Mouse (Mus musculus) brain, adult 2 months (tissue): ENCODE data around the gene Glipr1.

Experiments used
- DNase-seq: peaks from one replicate; pipeline ENCODE4 v3.0.0; 2011; ENCODE audit warnings: low read depth, low spot score

Glipr1 gene

DNA sequence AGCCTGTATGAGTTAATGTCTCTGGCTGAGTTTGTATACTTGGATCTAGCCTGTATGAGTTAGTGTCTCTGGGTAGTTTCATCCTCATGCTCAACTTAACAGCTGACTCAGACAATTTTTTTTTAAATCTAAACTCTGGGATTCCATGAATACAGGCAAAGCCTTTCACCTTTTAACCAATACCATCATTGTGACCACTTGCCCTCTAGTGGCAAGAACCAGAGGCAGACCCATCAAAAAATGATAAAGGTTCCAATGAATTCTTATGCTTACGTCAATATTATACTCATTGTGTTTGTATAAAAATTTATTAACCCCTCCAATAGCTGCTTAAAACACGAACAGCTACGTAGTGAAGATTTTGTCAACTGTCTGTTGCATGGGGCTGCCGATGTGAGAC lies 36.0 kb downstream of the Glipr1 start:
- no peak for DNase-seq

DNA sequence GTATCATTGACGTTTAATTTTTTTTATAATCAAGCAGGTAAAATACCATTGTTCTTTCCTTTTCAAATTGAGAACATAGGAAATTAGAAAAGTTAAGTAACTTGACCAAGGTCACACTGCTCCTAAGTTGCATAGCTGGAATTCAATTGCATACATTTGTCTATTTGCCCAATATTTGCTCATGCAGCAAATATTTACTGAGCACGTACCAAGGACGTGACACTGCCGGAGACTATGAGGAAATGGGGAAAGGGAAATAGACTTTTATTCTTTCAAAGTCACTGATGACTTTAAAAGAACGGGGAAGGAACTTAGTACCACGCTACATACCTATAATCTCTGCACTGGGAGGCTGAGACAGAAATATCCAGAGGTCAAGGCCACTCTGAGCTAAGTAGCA lies 42.0 kb downstream of the Glipr1 start:
- no peak for DNase-seq

- no peak for DNase-seq
Observed at GRCm38 (mm10) chr10:111959353-111959752, 43.1 kb downstream of the Glipr1 start.

GRCm38 (mm10) chr10:111958046-111958421 lies 44.4 kb downstream of the Glipr1 start:
- no peak for DNase-seq

DNA sequence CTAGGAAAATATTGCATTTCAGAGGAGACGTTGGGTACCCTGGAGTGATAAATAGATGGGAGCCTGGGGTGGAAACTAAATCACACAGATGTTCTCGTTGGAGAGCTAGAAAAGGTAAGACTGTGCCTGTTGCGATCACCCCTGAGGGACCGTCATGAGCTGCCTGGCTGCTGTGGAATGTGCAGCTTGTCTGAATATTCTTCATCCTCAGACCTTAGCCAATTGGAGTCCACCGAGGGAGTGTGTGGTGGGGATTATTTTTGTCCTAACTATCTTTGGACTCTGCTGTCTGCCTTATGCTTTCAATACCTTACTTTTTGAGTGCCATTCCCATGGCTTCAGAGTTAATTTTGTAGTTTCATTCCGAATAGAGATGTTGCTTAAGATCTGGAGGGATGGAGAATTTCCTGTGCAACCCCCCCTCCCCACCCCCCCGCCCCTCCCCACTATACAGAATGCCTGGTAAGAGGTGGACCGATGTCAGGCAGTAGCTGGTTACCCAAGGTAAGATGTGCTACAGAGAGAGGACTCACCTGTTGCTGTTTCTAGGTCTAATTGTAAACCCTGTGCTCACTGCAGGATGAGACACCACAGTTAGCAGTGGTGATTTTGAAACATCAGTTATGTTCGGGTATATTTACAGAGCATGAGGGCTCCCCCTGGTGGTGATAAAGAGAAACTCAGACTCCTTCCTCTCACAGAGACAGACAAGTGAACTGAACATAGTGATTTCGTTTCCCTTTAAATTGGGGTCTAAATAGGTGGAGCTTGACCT lies 45.0 kb downstream of the Glipr1 start:
- DNase-seq: peak; percentile 90

GRCm38 (mm10) chr10:111955836-111956235 lies 46.6 kb downstream of the Glipr1 start:
- no peak for DNase-seq

DNA sequence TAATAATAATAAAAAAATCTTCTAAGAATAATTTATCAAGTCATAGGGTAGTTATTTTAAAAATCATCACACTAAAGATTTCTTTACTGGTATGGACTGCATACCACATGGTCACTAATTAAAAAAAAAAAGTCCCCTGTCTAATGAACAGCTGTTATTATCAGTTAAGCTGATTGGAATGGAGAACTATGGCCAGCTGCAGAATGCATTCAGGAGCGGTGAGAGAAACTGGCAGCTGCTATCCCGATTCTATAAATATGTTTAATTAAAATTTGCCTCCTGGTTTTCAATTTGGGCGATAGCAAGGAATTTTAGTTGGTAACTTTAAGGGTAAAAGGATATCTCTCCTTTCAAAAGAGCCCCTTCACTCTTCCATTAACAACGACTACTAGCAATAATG lies 53.4 kb downstream of the Glipr1 start:
- DNase-seq: no peak

- DNase-seq: no peak
Observed at GRCm38 (mm10) chr10:111948041-111948440, 54.4 kb downstream of the Glipr1 start.

- DNase-seq: peak; percentile 29
Observed at GRCm38 (mm10) chr10:111945563-111945962, 56.9 kb downstream of the Glipr1 start.

DNA sequence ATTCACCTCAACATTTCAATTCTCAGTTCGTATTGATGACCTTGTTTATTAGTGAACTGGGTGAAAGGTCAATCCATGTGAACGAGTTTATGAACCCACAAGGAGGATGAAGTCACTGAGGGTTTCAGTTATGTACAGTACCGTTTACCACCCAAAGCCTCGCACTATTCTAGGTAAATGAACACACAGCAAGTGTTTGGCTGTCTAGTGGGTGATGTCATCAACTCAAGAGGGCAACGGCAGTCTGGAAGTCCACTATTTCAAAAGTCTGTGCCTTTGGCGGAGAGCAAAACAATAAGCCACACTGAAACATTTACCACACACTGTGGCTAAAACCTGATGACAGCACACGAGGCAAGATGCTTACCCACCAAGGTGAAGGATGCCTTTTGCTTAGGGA lies 59.4 kb downstream of the Glipr1 start:
- no peak for DNase-seq

- no peak for DNase-seq
Observed at GRCm38 (mm10) chr10:111937146-111937534, 65.3 kb downstream of the Glipr1 start.

GRCm38 (mm10) chr10:111936491-111937145 lies 65.8 kb downstream of the Glipr1 start:
- DNase-seq: peak; percentile 22

DNA sequence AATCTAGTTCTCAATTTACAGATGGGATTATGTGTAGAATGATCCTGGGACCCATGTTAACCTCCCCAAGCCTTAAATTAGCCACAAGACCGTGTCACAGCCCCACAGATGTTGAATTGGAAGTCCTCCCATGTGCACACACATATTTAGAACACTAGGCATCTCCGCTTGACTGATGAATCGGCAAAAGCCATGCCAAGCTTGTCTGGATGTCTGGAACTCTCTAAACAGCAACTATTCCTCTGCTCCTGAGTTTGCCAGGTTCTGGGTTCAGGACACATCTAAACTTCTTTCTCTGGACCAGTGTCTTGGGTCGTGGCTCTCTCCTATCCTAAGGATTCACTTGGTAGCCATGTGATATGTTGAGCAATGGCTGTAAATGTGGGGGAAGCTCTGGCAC lies 66.4 kb downstream of the Glipr1 start:
- DNase-seq: no peak
